ENCODE assay signal across 27 mouse cellular contexts in genomic region chr2:93802947-93803346, GRCm38 (mm10).
"Had no signal": no experiment of that assay in that cellular context is flagged by ENCODE, and none has a peak within 500 bp of the region (broad histone marks: within the 10 kb centered on the region; RNA-seq: fewer than 3 reads in every experiment).

No protein-coding gene starts in this region.

- DNase-seq: gastrocnemius, postnatal 10 days; gastrocnemius, postnatal 36 days; heart, adult 11 months; heart, adult 2 months; heart, postnatal 14 days; heart, postnatal 36 days; kidney, adult 18-20 months; kidney, adult 8-10 months; kidney, postnatal 10 days; kidney, postnatal 25 days; kidney, postnatal 4 days; layer of hippocampus, adult 9-11 months; layer of hippocampus, postnatal 36 days; left cerebral cortex, postnatal 4 days had no signal

- H3K4me2 ChIP-seq: heart, embryonic 11.5 days; heart, embryonic 13.5 days; heart, embryonic 15.5 days; hindbrain, embryonic 13.5 days; intestine, embryonic 15.5 days; limb, embryonic 13.5 days; limb, embryonic 15.5 days; liver, embryonic 12.5 days had no signal

- H3K4me1 ChIP-seq: hindbrain, embryonic 13.5 days; intestine, embryonic 15.5 days; limb, embryonic 13.5 days; limb, embryonic 15.5 days had no signal

- H3K9ac ChIP-seq: heart, embryonic 13.5 days; heart, embryonic 15.5 days; hindbrain, embryonic 13.5 days; intestine, embryonic 15.5 days; limb, embryonic 13.5 days; limb, embryonic 15.5 days; liver, embryonic 12.5 days; liver, embryonic 14.5 days had no signal

- H3K27me3 ChIP-seq: heart, embryonic 13.5 days; heart, embryonic 15.5 days; hindbrain, embryonic 13.5 days; intestine, embryonic 15.5 days; limb, embryonic 13.5 days; limb, embryonic 15.5 days; liver, embryonic 12.5 days had no signal

- ATAC-seq: hindbrain, embryonic 16.5 days; inflammation-experienced regulatory T-cells, adult 6 months; intestine, embryonic 15.5 days; intestine, postnatal 0 days; liver, embryonic 12.5 days had no signal

- H3K9me3 ChIP-seq: heart, embryonic 13.5 days; heart, embryonic 15.5 days; hindbrain, embryonic 13.5 days; intestine, embryonic 15.5 days; limb, embryonic 13.5 days; limb, embryonic 15.5 days; liver, embryonic 12.5 days had no signal

- H3K4me3 ChIP-seq: heart, adult 2 months; heart, embryonic 13.5 days; heart, embryonic 15.5 days; hindbrain, embryonic 13.5 days; intestine, embryonic 15.5 days; layer of hippocampus, adult 2 months; limb, embryonic 13.5 days; limb, embryonic 15.5 days; liver, embryonic 12.5 days had no signal

- H3K27ac ChIP-seq: heart, adult 2 months; heart, embryonic 13.5 days; heart, embryonic 15.5 days; hindbrain, embryonic 13.5 days; intestine, embryonic 15.5 days; layer of hippocampus, adult 2 months; limb, embryonic 13.5 days; limb, embryonic 15.5 days; liver, embryonic 12.5 days; liver, embryonic 14.5 days had no signal
